Mouse (Mus musculus): ENCODE measurements around the gene Aph1a. TPM values are rescaled to one million over a fixed set of nuclear protein-coding genes. Genes with fewer than 3 reads are reported as not detected.

The Aph1a gene
- polyA plus RNA-seq, 1 experiment from 2014 or later, result 34.7 TPM

DNA sequence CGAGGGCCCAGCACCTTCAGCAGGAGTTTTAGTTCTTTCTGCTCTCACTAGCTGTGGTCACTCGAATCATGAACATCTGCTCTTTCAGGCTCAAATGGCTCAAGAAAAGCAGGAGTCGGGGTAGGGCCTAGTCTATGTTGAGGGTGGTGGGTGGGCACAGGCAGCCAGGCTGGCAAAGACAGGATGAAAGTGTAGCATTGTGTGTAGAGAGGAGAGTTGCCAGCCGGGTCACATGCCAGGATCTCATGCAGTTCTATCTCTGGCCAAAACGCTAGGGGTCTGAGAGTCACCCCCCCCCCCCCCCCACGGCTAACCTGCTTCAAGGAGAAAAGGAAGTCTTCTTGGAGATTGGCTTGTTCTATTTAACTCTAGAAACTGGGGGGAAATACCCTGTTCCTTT, 8.9 kb downstream of the Aph1a start:
- Histone ChIP-seq H3K27ac (replicated peaks; ENCODE audit: low read depth, low read length) (no peak overlapping the region), H3K4me1 (ENCODE audit: control insufficient read depth, insufficient read depth, low read length) (peaks cover 12% of the 10 kb centered on the region), H3K9me3 (ENCODE audit: control insufficient read depth, low read length) (no peaks in the 10 kb centered on the region), H3K9ac (replicated peaks; ENCODE audit: low read length) (no peak overlapping the region), H3K4me3 (replicated peaks; ENCODE audit: low read depth, low read length) (no peak overlapping the region), H3K4me2 (ENCODE audit: low read length) (no peak overlapping the region; the same call in 1 of the 2 replicates), H3K27me3 (ENCODE audit: control insufficient read depth, insufficient read depth, low read length) (no peaks in the 10 kb centered on the region), H3K36me3 (ENCODE audit: control insufficient read depth, insufficient read depth, low read length) (peaks cover 7% of the 10 kb centered on the region; the same call in 1 of the 2 replicates)
- WGBS, result 27% methylated on average over 6 of the region's 6 CpGs
- DNase-seq (no peak), ATAC-seq (ENCODE audit: low FRiP score, low TSS enrichment) (no peak)

GRCm38 (mm10) chr3:95903753-95904502, 10.2 kb downstream of the Aph1a start:
- Histone ChIP-seq H3K4me1 (ENCODE audit: control insufficient read depth, insufficient read depth, low read length) (peaks cover 12% of the 10 kb centered on the region), H3K27ac (replicated peaks; ENCODE audit: low read depth, low read length) (no peak overlapping the region), H3K4me2 (ENCODE audit: low read length) (peak overlapping the region; percentile 53), H3K27me3 (ENCODE audit: control insufficient read depth, insufficient read depth, low read length) (no peaks in the 10 kb centered on the region), H3K9ac (replicated peaks; ENCODE audit: low read length) (peak overlapping the region; percentile 24; the same call in 1 of the 2 replicates), H3K36me3 (ENCODE audit: control insufficient read depth, insufficient read depth, low read length) (no peaks in the 10 kb centered on the region), H3K9me3 (ENCODE audit: control insufficient read depth, low read length) (no peaks in the 10 kb centered on the region), H3K4me3 (replicated peaks; ENCODE audit: low read depth, low read length) (peak overlapping the region; percentile 13; the same call in 1 of the 2 replicates)
- WGBS, result 1% methylated on average over 15 of the region's 15 CpGs
- DNase-seq (no peak), ATAC-seq (ENCODE audit: low FRiP score, low TSS enrichment) (no peak)

DNA sequence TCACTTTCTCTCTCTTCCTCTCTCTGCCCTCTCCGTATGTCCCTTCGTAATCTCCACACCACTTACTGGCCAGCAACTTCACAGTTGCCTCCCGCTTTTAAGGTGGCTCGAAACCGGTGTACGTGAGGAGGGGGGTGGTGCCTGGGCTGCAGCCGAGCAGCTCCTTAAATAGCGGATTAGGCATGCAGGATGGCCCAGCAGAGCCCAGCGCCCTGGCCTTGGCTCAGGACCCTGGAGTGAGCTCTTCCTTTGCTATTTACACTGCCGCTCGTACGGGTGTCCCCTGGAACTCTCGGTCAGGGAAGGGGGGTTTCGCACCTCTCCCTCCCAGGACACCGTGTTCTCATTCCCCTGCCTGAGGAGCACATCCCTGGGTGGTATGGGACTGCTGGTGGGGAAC, 10.8 kb downstream of the Aph1a start, which contains the start of gene Car14:
TSS of gene Car14 (minus strand) at position 124 of the 400 bp plus-strand sequence.
- ATAC-seq (ENCODE audit: low FRiP score, low TSS enrichment) (peak; percentile 40; the same call in 1 of the 2 replicates), DNase-seq (peak; percentile 34)
- Histone ChIP-seq H3K9me3 (ENCODE audit: control insufficient read depth, low read length) (no peaks in the 10 kb centered on the region), H3K36me3 (ENCODE audit: control insufficient read depth, insufficient read depth, low read length) (no peaks in the 10 kb centered on the region), H3K4me1 (ENCODE audit: control insufficient read depth, insufficient read depth, low read length) (peaks cover 12% of the 10 kb centered on the region), H3K4me2 (ENCODE audit: low read length) (peak within 1 kb of the TSS; percentile 53), H3K27me3 (ENCODE audit: control insufficient read depth, insufficient read depth, low read length) (no peaks in the 10 kb centered on the region), H3K4me3 (replicated peaks; ENCODE audit: low read depth, low read length) (peak within 1 kb of the TSS; percentile 27), H3K9ac (replicated peaks; ENCODE audit: low read length) (peak within 1 kb of the TSS; percentile 36; the same call in 1 of the 2 replicates), H3K27ac (replicated peaks; ENCODE audit: low read depth, low read length) (no peak within 1 kb of the TSS)
- under 1% methylated on average over 15 of the region's 15 CpGs for WGBS

DNA sequence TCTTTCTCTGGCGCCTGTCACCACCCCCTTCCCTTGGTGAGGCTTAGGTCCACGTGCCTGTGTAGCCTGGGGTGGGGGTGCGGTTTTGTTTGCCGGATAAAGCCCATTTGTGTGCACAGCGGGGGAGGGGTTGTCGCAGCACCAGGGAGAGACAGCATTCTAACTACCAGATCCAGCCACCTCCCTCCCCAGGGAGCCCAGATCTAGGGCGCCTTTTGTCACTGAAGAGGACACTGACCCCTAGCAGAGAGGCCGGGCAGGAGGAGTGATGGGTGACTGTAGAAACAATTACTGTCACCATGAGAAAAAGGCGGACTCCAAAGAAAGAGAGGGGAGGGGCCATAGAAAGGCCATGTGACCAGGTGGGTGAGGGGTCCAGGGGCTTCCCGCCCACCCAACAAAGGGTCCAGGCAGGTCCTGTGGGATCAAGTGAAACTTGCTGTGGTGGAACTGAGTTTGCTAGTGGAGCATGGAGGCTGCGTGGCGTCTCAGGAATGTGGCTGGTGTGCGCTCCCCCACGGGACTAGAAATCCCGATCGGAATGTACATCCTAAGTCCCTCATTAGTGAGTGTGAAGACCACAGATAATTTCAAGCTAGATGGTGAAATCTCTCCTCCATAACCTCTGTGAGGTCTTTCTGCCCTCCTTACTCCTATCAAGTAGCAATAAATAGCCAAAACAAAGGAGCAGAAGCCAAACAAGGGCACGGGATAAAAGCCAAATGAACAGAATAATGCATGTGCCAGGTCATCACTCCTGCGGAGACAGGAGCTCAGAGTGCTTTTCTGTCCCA, 11.6 kb downstream of the Aph1a start:
- Histone ChIP-seq H3K27ac (replicated peaks; ENCODE audit: low read depth, low read length) (no peak overlapping the region), H3K4me3 (replicated peaks; ENCODE audit: low read depth, low read length) (peak overlapping the region; percentile 27), H3K9ac (replicated peaks; ENCODE audit: low read length) (peak overlapping the region; percentile 32; the same call in 1 of the 2 replicates), H3K36me3 (ENCODE audit: control insufficient read depth, insufficient read depth, low read length) (no peaks in the 10 kb centered on the region), H3K4me1 (ENCODE audit: control insufficient read depth, insufficient read depth, low read length) (peaks cover 12% of the 10 kb centered on the region), H3K9me3 (ENCODE audit: control insufficient read depth, low read length) (no peaks in the 10 kb centered on the region), H3K27me3 (ENCODE audit: control insufficient read depth, insufficient read depth, low read length) (no peaks in the 10 kb centered on the region), H3K4me2 (ENCODE audit: low read length) (peak overlapping the region; percentile 53)
- WGBS, result under 1% methylated on average over 18 of the region's 18 CpGs
- DNase-seq, result peak; percentile 64
- ATAC-seq (ENCODE audit: low FRiP score, low TSS enrichment), result peak; percentile 46

- Histone ChIP-seq H3K4me3 (replicated peaks; ENCODE audit: low read depth, low read length) (peak overlapping the region; percentile 27; the same call in 1 of the 2 replicates), H3K4me1 (ENCODE audit: control insufficient read depth, insufficient read depth, low read length) (peaks cover 12% of the 10 kb centered on the region), H3K27me3 (ENCODE audit: control insufficient read depth, insufficient read depth, low read length) (no peaks in the 10 kb centered on the region), H3K9me3 (ENCODE audit: control insufficient read depth, low read length) (no peaks in the 10 kb centered on the region), H3K9ac (replicated peaks; ENCODE audit: low read length) (no peak overlapping the region), H3K27ac (replicated peaks; ENCODE audit: low read depth, low read length) (no peak overlapping the region), H3K4me2 (ENCODE audit: low read length) (peak overlapping the region; percentile 53), H3K36me3 (ENCODE audit: control insufficient read depth, insufficient read depth, low read length) (no peaks in the 10 kb centered on the region)
- DNase-seq (peak; percentile 74), ATAC-seq (ENCODE audit: low FRiP score, low TSS enrichment) (no peak)
- under 1% methylated on average over 12 of the region's 12 CpGs for WGBS
These were observed 12.2 kb downstream of the Aph1a start for GRCm38 (mm10) chr3:95905940-95906492.

- ATAC-seq (ENCODE audit: low FRiP score, low TSS enrichment) (no peak), DNase-seq (peak; percentile 77)
- WGBS, result under 1% methylated on average over 12 of the region's 12 CpGs
- H3K9ac ChIP-seq (replicated peaks; ENCODE audit: low read length), result no peak overlapping the region
- no peak overlapping the region for H3K4me3 ChIP-seq (replicated peaks; ENCODE audit: low read depth, low read length)
- H3K9me3 ChIP-seq (ENCODE audit: control insufficient read depth, low read length), result no peaks in the 10 kb centered on the region
- H3K36me3 ChIP-seq (ENCODE audit: control insufficient read depth, insufficient read depth, low read length), result no peaks in the 10 kb centered on the region
- peak overlapping the region; percentile 53 for H3K4me2 ChIP-seq (ENCODE audit: low read length)
- H3K4me1 ChIP-seq (ENCODE audit: control insufficient read depth, insufficient read depth, low read length), result peaks cover 12% of the 10 kb centered on the region
- no peak overlapping the region for H3K27ac ChIP-seq (replicated peaks; ENCODE audit: low read depth, low read length)
- H3K27me3 ChIP-seq (ENCODE audit: control insufficient read depth, insufficient read depth, low read length), result no peaks in the 10 kb centered on the region
These were observed 13.1 kb downstream of the Aph1a start for GRCm38 (mm10) chr3:95906860-95907259.

GRCm38 (mm10) chr3:95907613-95908012, 13.8 kb downstream of the Aph1a start:
- 50% methylated on average over 4 of the region's 4 CpGs for WGBS
- Histone ChIP-seq H3K9ac (replicated peaks; ENCODE audit: low read length) (no peak overlapping the region), H3K36me3 (ENCODE audit: control insufficient read depth, insufficient read depth, low read length) (no peaks in the 10 kb centered on the region), H3K4me1 (ENCODE audit: control insufficient read depth, insufficient read depth, low read length) (peaks cover 12% of the 10 kb centered on the region), H3K9me3 (ENCODE audit: control insufficient read depth, low read length) (no peaks in the 10 kb centered on the region), H3K4me2 (ENCODE audit: low read length) (no peak overlapping the region), H3K27me3 (ENCODE audit: control insufficient read depth, insufficient read depth, low read length) (no peaks in the 10 kb centered on the region), H3K27ac (replicated peaks; ENCODE audit: low read depth, low read length) (no peak overlapping the region), H3K4me3 (replicated peaks; ENCODE audit: low read depth, low read length) (no peak overlapping the region)
- DNase-seq (no peak), ATAC-seq (ENCODE audit: low FRiP score, low TSS enrichment) (no peak)

DNA sequence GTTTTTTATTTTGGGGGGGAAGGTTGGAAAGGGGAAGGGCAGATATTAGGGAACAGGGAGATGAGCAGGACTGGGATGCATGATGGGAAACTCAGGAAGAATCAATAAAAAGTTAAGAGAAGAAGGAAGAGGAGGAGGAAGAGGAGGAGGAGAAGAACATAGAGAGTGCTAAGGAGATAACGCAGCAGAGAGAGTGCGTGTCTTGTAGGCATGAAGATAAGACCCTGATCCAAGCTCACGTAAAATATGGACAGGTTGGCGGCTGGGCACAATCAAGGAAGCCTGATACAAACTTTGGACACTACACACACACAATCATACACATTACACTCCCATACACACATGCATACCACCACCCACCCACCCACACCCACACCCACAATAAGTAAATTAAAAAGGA, 20.9 kb downstream of the Aph1a start:
- WGBS, result 88% methylated on average over 4 of the region's 4 CpGs
- no peaks in the 10 kb centered on the region for H3K4me1 ChIP-seq (ENCODE audit: control insufficient read depth, insufficient read depth, low read length)

More for the DNA sequence above, 20.9 kb downstream of the Aph1a start:
- H3K4me2 ChIP-seq (ENCODE audit: low read length), result no peak overlapping the region
- H3K27me3 ChIP-seq (ENCODE audit: control insufficient read depth, insufficient read depth, low read length), result no peaks in the 10 kb centered on the region
- H3K36me3 ChIP-seq (ENCODE audit: control insufficient read depth, insufficient read depth, low read length), result no peaks in the 10 kb centered on the region
- no peak overlapping the region for H3K9ac ChIP-seq (replicated peaks; ENCODE audit: low read length)
- no peak for ATAC-seq (ENCODE audit: low FRiP score, low TSS enrichment)
- no peak overlapping the region for H3K27ac ChIP-seq (replicated peaks; ENCODE audit: low read depth, low read length)
- no peak overlapping the region for H3K4me3 ChIP-seq (replicated peaks; ENCODE audit: low read depth, low read length)
- no peak for DNase-seq
- no peaks in the 10 kb centered on the region for H3K9me3 ChIP-seq (ENCODE audit: control insufficient read depth, low read length)
